Mouse (Mus musculus): ENCODE measurements around the gene Cfap99. TPM values are rescaled to one million over a fixed set of nuclear protein-coding genes. Genes with fewer than 3 reads are reported as not detected.

The Cfap99 gene
- polyA plus RNA-seq, 1 experiment from 2014 or later, result not detected

GRCm38 (mm10) chr5:34298937-34299535 is 10.6 kb downstream of the Cfap99 start:
- Histone ChIP-seq H3K36me3 (no peaks in the 10 kb centered on the region), H3K4me2 (no peak overlapping the region), H3K4me1 (replicated peaks) (no peaks in the 10 kb centered on the region), H3K27ac (replicated peaks) (no peak overlapping the region), H3K9me3 (no peaks in the 10 kb centered on the region), H3K9ac (no peak overlapping the region), H3K27me3 (no peaks in the 10 kb centered on the region; the same call in 1 of the 2 replicates), H3K4me3 (no peak overlapping the region)
- no peak for ATAC-seq (ENCODE audit: low read depth)
- 87% methylated on average over 10 of the region's 10 CpGs for WGBS

- H3K36me3 ChIP-seq, result no peaks in the 10 kb centered on the region
- H3K4me2 ChIP-seq, result no peak overlapping the region
- no peak overlapping the region for H3K4me3 ChIP-seq
- H3K4me1 ChIP-seq (replicated peaks), result no peaks in the 10 kb centered on the region
- no peak overlapping the region for H3K27ac ChIP-seq (replicated peaks)
- no peaks in the 10 kb centered on the region for H3K9me3 ChIP-seq
- H3K27me3 ChIP-seq, result no peaks in the 10 kb centered on the region; the same call in 1 of the 2 replicates
- ATAC-seq (ENCODE audit: low read depth), result no peak
- WGBS, result 87% methylated on average over 7 of the region's 7 CpGs
- H3K9ac ChIP-seq, result no peak overlapping the region
Measured at GRCm38 (mm10) chr5:34302377-34302776, 14.0 kb downstream of the Cfap99 start.

DNA sequence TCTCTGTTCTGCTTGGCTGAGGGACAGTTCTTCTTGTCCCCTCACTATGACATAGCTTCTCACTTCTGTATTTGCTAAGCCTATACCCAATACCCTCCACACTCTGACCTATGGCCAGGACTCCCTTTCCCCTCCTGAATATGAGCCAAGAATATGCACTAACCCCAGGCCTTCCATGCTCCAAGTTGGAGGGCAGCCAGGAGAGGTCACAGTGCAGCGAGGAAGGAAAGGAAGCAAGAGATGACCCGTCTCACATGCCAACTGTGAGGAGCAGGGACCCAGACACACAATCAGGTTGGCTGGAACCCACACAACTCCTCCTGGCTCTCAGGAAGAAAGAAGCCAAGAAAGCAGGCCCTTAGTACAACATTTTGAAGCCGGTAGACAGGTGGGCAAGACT is 20.6 kb downstream of the Cfap99 start:
- Histone ChIP-seq H3K27ac (replicated peaks) (no peak overlapping the region), H3K9ac (no peak overlapping the region), H3K4me2 (no peak overlapping the region), H3K36me3 (no peaks in the 10 kb centered on the region), H3K27me3 (no peaks in the 10 kb centered on the region), H3K4me3 (no peak overlapping the region), H3K9me3 (no peaks in the 10 kb centered on the region), H3K4me1 (replicated peaks) (no peaks in the 10 kb centered on the region)
- 78% methylated on average over 3 of the region's 3 CpGs for WGBS
- no peak for ATAC-seq (ENCODE audit: low read depth)

DNA sequence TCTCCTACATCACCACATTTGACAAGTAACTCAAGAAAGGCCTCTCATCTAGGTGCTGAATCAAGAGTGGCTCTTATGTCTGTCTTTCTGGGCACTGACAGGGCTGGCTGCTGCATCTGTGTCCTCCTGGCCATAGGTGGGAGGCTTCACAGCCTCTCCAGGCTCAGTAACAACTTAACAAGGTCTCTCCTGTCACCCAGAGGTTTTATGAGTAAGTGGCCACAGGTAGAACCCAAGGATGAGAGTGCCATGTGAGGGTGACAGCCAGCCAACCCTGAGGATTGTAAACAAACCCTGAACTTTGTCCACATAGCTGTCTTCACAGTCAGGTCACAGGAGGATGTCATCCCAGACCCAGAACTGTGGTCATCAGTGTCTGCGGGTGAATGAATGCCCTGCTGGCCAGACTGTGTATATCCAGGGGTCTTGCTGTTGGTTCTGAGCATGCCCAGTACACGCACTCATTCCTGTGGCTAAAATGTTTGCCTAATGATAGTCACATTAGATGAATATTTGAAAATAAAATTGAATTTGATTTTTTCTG is 31.2 kb downstream of the Cfap99 start:
- 68% methylated on average over 2 of the region's 2 CpGs for WGBS
- H3K27ac ChIP-seq (replicated peaks), result no peak overlapping the region
- H3K4me1 ChIP-seq (replicated peaks), result no peaks in the 10 kb centered on the region
- no peaks in the 10 kb centered on the region for H3K9me3 ChIP-seq
- no peaks in the 10 kb centered on the region for H3K36me3 ChIP-seq
- H3K9ac ChIP-seq, result no peak overlapping the region
- H3K4me2 ChIP-seq, result no peak overlapping the region
- H3K27me3 ChIP-seq, result no peaks in the 10 kb centered on the region
- H3K4me3 ChIP-seq, result no peak overlapping the region
- no peak for ATAC-seq (ENCODE audit: low read depth)

DNA sequence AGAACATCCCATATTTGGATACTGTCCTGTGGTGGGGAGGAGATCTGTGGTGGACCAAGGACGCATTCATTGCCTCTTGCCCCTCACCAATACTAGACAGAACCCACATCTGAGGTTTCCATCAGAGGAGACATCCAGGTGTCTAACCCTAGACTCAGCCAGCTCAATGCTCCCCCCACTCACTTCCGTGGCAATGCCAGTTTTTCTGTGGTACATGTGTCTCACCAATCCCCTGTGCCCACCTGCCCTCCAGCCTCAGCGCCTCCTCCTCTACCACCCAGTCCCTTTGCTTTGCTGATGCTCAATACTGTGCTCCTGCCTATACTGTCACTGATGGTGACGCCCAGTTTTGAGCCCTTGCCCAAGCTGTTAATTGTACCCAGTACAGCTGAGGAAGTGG is 32.8 kb downstream of the Cfap99 start:
- no peaks in the 10 kb centered on the region for H3K9me3 ChIP-seq
- H3K9ac ChIP-seq, result no peak overlapping the region
- H3K36me3 ChIP-seq, result no peaks in the 10 kb centered on the region
- no peak for ATAC-seq (ENCODE audit: low read depth)
- H3K27me3 ChIP-seq, result no peaks in the 10 kb centered on the region
- H3K27ac ChIP-seq (replicated peaks), result no peak overlapping the region
- H3K4me2 ChIP-seq, result no peak overlapping the region
- no peak overlapping the region for H3K4me3 ChIP-seq
- WGBS, result 91% methylated on average over 4 of the region's 4 CpGs
- H3K4me1 ChIP-seq (replicated peaks), result peaks cover 2% of the 10 kb centered on the region; the same call in 1 of the 2 replicates

DNA sequence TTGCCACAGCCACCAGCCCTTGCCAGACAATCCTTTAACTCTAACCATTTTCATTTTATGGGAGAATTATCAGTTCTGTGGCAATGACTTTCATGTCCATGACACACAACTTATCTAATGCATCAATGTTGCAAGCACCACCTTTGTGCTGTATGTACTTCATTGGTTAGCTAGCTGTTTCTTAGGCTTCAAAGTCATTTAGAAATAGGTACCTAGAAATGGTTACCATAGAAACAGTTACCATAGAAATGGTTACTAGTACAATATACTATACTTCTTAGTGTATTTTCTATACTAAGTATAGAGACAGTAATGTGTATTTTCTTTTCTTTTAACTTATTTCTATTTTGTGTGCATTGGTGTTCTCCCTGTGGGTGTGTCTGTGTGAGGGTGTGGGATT is 36.9 kb downstream of the Cfap99 start:
- Histone ChIP-seq H3K4me3 (no peak overlapping the region), H3K36me3 (no peaks in the 10 kb centered on the region), H3K27me3 (no peaks in the 10 kb centered on the region), H3K9ac (no peak overlapping the region), H3K9me3 (no peaks in the 10 kb centered on the region), H3K27ac (replicated peaks) (no peak overlapping the region), H3K4me1 (replicated peaks) (peaks cover 13% of the 10 kb centered on the region), H3K4me2 (no peak overlapping the region)
- ATAC-seq (ENCODE audit: low read depth), result no peak

DNA sequence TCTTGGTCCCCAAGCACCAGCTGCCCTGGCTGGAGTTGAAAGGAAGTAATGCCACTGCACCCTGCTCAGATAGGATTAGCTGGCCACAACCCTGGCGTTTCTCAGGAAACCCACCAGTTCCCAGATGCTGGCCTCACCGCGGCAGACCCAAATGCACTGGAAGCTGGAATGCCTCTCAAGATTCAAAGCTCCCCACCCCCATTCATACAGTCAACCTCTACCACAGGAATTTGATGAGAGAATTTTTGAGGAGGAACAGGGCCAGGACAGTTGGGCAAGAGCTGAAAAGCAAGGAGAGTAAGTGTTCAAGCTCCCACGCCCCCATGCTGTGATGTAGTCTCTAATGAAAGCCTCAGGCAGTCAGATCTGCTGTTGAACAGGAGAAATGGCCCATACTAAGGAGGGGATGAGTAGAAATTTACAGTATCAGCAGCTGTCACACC is 37.9 kb downstream of the Cfap99 start:
- Histone ChIP-seq H3K4me3 (no peak overlapping the region), H3K27me3 (no peaks in the 10 kb centered on the region), H3K4me2 (no peak overlapping the region), H3K36me3 (no peaks in the 10 kb centered on the region), H3K4me1 (replicated peaks) (peaks cover 13% of the 10 kb centered on the region), H3K9ac (peak overlapping the region; percentile 63), H3K27ac (replicated peaks) (no peak overlapping the region), H3K9me3 (no peaks in the 10 kb centered on the region)
- WGBS, result 41% methylated on average over 4 of the region's 4 CpGs
- ATAC-seq (ENCODE audit: low read depth), result no peak

DNA sequence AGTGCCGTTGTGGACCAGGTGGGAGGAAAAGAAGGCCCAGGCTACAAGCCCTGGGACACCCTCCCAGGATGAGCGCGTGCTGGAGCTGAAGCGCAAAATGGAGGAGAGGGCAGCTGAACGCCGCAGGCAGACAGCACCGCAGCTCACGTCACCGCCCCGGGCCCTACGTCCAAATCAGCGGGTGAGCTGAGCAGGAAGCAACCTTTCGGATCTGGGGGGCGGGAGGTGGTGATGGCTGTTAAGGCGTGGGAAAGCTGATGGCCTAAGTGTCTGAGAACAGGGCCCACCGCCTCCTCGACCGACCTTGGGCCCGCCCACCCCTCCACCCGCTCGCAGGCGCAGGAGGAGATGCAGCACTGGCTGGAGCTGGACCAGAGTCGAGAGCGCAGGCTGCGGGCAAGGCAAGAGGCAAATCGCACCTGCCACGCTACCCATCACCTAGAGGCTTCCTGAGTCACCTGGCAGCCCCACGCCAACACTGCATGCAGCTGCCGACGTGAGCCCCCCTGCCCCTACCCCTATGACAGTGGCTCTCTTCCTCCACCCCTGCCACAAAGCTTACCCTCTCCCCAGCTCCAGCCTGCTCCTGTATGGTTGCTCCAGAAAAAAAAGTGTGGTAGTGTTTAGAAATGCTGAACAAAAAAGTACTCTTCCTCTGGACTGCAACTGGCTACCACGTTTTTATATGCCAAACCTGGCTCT is 38.6 kb downstream of the Cfap99 start:
- Histone ChIP-seq H3K4me2 (peak overlapping the region; percentile 54), H3K9me3 (no peaks in the 10 kb centered on the region)
- 17% methylated on average over 31 of the region's 31 CpGs for WGBS

GRCm38 (mm10) chr5:34330136-34330535 is 41.7 kb downstream of the Cfap99 start:
- Histone ChIP-seq H3K4me2 (no peak overlapping the region), H3K36me3 (no peaks in the 10 kb centered on the region), H3K4me3 (no peak overlapping the region), H3K9me3 (no peaks in the 10 kb centered on the region), H3K4me1 (replicated peaks) (peaks cover 14% of the 10 kb centered on the region), H3K9ac (no peak overlapping the region), H3K27ac (replicated peaks) (no peak overlapping the region), H3K27me3 (no peaks in the 10 kb centered on the region)
- WGBS, result 81% methylated on average over 2 of the region's 2 CpGs
- no peak for ATAC-seq (ENCODE audit: low read depth)

More for the DNA sequence above, 38.6 kb downstream of the Cfap99 start:
- Histone ChIP-seq H3K4me1 (replicated peaks) (peaks cover 13% of the 10 kb centered on the region), H3K27ac (replicated peaks) (no peak overlapping the region), H3K9ac (peak overlapping the region; percentile 63), H3K4me3 (peak overlapping the region; percentile 32), H3K36me3 (no peaks in the 10 kb centered on the region), H3K27me3 (no peaks in the 10 kb centered on the region)
- peak; percentile 76 for ATAC-seq (ENCODE audit: low read depth)

GRCm38 (mm10) chr5:34334081-34334480 is 45.7 kb downstream of the Cfap99 start:
- Histone ChIP-seq H3K9ac (no peak overlapping the region), H3K4me1 (replicated peaks) (peaks cover 24% of the 10 kb centered on the region), H3K27me3 (no peaks in the 10 kb centered on the region), H3K27ac (replicated peaks) (no peak overlapping the region), H3K36me3 (no peaks in the 10 kb centered on the region), H3K4me3 (no peak overlapping the region), H3K9me3 (no peaks in the 10 kb centered on the region), H3K4me2 (no peak overlapping the region)
- 89% methylated on average over 1 of the region's 1 CpGs for WGBS
- no peak for ATAC-seq (ENCODE audit: low read depth)

DNA sequence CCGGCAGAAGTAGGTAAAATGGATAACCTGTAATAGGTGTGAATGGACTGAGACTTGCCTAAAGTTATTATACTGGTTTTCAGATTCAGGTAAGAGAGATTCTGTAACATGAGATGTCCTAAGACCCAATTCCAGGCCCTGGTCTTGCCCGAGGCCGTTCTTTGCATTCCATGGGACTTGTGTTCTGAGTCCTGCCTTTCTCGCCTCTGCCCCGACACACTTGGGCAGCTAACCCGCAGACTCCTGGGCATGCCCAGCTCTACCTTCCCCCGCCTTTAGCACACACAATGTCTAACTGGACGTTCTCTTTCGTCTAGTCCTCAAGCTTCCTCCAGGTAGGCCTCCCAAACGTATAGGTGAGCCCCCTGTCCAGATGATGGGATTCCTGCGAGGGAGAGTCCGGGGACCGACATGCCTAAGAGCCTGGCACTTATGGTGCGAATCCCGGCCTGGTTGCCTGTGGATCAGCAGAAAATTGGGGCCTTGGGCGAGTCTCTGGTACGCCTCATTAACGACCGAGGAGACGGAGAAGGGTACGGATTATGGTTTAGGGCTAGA is 47.2 kb downstream of the Cfap99 start:
- Histone ChIP-seq H3K4me3 (peak overlapping the region; percentile 99), H3K27ac (replicated peaks) (peak overlapping the region; percentile 90), H3K4me2 (peak overlapping the region; percentile 85), H3K9ac (peak overlapping the region; percentile 83), H3K9me3 (no peaks in the 10 kb centered on the region), H3K27me3 (no peaks in the 10 kb centered on the region), H3K4me1 (replicated peaks) (peaks cover 24% of the 10 kb centered on the region), H3K36me3 (no peaks in the 10 kb centered on the region)
- ATAC-seq (ENCODE audit: low read depth), result peak; percentile 73
- WGBS, result 2% methylated on average over 21 of the region's 21 CpGs

DNA sequence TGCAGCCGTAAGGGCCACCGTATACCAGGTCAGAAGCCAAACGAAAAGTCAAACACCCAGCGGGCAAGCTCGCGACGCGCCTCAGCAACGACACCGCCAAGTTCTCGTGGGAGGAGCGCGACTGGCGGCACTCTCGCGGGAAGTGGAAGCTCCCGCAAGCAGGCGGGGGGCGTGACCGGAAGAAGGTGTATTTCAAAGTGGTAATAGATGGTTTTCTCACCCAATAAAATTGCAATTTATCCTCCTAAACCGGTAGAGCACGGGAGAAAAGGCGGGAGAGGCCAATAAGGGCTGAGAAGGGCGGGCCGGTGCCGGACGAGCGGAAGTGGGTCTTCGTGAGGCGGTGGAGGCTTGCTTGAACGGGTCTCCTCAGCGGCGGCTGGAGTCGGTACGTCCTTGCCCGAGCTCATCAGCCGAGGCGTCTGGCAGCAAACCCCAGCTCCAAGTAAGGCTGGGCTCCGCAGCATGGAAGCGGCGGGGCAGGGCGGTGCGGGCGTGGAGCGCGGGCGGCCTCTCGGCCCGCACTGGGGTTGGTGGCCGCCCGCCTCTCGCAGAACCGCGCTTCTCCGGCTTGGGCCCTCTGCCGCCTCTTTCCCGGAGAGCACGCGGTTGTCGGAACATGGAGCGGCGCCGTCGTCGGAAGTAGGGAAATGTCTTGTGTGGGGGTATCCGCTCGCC is 47.8 kb downstream of the Cfap99 start, which contains the start of gene Rnf4:
Gene Rnf4 (plus strand): TSS at position 193 of the 678 bp plus-strand sequence.
- Histone ChIP-seq H3K9ac (peak within 1 kb of the TSS; percentile 98), H3K4me3 (peak within 1 kb of the TSS; percentile 99), H3K27me3 (no peaks in the 10 kb centered on the region), H3K4me1 (replicated peaks) (peaks cover 24% of the 10 kb centered on the region), H3K36me3 (no peaks in the 10 kb centered on the region), H3K4me2 (peak within 1 kb of the TSS; percentile 91), H3K9me3 (no peaks in the 10 kb centered on the region), H3K27ac (replicated peaks) (peak within 1 kb of the TSS; percentile 95)
- under 1% methylated on average over 67 of the region's 67 CpGs for WGBS
- peak; percentile 98 for ATAC-seq (ENCODE audit: low read depth)

Data from neural tube, embryonic 13.5 days (tissue).